Mouse (Mus musculus) ovary, postnatal 36 days (tissue): ENCODE measurements around the gene Ctps.
"Not testable (repeated sequence)": the region's sequence is repeated elsewhere in the genome, so short reads cannot be mapped to it uniquely, and the experiment has no call there.

Source experiments
- DNase-seq: peaks from one replicate; pipeline ENCODE4 v3.0.0; 2022; ENCODE audit warnings: low spot score, mixed read lengths

The Ctps gene

DNA sequence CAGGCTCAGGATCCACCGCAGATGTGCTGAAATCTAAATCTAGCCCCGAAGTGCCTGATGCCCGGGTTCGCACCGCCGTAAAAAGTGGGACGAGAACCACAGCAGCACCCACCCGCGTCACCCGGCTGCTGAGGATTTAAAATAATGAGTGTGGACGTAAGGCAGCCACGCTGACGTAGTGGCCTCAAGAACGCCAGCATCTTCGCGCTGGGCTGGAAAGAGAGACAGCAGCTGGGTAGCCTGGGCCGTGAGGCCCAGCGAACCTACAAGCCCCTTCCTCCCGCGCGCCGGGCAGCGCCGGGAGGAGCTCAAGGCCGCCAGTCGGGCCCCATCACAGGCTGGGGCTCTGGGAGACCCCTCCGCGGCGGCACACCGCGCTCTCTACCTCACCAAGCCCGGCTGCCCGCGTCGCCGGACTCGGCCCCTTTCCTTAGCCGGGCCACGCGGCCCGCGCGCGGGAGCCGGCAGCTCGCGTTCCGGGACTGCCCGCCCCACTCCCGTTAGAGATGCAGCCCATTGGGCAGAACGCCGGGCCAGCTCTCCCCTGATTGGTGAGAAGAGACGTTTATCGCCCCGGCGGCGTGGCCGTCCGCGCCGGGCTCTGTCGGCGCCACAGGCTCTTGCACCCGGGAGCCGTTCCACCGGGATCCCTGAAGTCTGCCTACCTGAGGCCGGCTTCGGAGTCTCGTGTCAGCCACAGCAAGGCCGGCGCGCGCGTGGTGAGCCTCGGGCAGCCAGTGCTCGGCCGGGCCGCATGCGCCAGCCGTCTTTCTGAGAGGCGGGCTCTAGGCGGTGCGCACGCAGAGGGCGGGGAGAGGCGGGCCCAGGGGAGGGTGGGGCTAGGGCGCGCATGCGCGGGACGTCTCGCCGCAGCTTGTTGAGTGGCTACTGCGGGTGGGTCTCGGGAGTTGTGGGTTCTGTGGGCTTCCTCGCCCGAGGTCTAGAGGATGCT lies at the start of gene Ctps:
Gene Ctps (minus strand): TSS at position 791 of the 952 bp plus-strand sequence.
- DNase-seq, result peak; percentile 94

DNA sequence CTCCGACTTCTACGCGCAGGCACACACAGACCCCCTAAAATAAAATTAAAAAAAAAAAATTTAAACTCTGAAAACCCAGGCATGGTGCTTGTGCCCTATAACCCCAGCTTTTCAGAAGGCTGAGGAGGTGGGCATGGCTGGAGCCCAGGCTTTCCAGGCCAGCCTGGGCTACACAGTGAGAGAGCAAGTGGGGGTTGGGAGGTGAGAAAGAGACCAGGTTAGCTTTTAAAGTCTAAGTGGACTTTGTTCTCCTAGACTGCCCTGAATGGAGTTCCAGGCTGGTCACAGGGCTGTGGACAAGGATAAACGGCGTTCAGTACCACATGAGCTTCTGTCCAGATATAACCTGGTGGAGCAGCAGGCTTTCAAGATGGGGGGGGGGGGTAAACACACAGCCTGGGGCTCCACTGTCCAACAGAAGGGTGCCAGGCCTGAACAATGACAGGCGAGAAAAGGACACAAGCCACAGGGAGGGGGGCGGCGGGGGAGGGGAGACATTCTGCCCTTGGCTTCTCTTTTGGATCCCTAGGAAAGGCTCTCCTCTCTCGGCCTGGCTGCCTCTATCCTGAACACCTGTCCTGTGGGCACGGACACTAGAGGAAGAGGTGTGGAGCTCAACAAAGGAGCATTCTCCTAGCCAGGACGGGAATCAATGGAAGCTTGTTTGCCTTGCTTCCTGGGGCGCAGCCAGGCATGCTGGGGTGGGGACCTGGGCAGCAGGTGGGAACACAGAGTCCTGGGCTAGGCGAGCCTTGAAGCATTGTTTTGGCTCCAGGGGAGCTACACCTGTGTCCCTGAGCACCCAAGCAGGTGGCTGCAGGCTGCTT lies 46.3 kb upstream of the Ctps start:
- DNase-seq, result peak; percentile 61

DNA sequence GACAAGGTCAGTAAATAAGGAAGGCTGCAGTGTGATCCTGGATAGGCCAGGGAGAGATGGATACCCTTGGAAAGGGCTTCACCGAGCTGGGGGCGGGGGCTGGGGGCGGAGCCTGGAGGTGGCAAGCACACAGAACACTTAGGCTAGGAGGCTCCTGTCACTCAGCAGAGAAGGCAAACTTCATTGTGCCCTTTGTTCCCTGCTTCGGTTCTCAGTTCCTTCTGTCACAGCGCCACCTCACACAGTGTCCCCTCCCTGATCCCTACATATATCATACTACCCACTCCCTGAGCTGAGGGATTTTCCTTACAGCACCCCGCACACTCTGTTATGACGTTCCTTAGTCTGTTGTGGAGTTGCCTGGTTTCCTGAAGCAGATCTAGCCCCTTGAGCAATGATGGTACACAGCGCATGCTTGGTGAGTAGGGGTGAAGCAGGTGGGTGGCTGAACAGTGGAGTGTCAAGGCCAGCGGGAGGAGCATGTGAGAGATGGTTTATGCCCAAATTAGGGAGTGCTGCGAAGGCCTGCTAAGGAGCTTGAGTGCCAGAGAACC lies 45.5 kb upstream of the Ctps start:
- DNase-seq, result peak; percentile 63

DNA sequence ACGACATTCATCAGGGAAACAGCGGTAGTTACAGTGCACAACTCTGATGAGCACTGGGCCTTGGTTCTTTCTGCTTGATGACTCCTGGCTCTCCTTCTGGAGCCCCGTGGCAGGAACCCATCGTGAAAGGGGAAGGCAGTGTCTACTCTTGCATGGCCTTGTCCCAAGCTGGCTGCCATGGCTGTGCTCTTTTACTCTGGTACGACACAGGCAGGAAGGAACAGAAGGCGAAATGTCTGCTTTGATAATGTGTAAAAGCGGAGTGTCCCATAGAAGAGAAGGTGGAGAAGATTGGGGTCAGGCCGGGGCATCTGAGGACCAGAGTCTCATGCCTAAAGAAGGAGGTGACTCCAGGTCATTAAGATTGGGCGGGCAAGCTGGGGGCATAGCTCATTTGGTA lies 44.6 kb upstream of the Ctps start:
- DNase-seq, result no peak

DNA sequence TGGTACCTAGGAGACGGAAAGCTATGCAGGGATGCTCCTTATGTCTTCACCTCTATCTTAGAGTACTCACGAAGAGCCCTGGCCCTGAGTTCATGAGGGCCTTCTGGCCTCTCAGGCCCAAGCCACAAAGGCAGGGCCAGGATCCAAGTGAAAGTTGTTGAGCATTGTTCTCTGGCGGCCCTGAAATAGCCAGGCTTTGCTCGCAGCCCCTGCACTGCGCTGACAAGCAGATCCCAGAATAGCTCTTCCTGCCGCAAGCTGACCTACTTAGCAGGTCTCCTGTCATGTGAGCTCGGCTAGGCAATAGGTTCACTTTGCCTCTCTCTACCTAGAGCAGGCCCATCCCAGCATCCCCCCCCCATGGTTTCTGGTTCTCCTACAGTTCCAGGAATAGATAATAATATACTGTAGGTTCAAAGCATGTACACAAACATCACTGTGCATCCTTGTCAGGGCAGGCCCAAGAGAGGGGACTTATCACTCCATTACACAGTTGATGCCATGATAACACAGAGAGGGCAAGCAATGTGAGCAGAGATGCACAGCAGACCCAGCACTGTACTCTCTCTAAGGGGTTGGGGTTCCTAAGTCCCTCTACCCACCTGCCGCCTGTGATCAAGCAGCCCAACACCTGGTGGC lies 43.7 kb upstream of the Ctps start:
- DNase-seq, result peak; percentile 36

DNA sequence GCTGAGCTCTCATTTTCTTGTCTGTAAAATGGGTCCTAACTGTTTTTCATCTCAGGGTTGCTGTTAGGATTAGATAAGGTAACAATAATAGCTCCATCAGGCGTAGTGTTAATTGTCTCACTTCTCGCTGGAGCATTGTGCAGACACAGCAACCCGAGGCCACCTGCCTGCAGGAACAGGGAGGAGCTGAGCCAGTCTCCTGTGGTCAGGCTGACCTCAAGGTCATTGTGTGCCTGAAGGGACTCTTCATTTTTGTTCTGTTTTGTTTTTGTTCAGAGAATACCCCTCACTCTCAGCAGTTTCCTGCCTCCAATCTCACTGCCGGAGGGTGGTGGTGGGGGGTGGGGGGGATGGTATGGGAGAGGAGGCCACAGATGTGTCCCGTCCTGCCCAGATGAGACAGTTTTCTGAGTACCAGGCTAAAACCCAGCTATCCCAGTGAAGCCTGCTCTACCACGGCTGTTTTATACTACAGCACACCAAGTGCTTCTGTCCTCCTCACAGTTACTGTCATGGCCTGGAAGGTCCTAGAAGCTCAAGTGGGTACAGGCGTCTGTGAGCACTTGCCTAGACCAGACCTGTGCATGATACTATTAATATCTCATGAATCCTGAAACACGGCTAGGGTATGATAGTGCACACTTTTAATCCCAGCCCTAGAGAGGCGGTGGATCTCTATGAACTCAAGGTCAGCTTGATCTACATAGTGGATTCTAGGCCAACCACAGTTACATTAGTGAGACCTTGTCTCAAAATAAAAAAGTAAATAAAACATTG lies 42.4 kb upstream of the Ctps start:
- DNase-seq, result peak; percentile 42

DNA sequence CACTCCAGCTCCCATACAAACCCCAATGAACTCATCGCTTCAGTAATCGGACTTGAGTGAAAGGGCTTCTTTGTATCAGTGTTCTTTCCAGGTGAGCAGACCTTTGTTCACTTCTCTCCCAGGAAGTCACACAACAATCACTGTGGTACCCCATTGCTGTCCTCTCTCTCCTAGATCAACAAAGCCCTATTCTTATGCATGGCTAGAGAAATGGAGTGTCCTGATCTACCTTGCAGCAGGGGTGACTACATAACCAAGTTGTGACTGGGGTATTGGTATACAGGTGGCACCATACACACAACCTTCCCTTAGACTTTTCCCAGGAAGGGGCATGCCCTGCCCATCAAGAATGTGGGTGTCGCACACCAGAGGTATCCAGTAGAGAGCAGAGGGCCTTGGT lies 40.9 kb upstream of the Ctps start:
- DNase-seq, result no peak

DNA sequence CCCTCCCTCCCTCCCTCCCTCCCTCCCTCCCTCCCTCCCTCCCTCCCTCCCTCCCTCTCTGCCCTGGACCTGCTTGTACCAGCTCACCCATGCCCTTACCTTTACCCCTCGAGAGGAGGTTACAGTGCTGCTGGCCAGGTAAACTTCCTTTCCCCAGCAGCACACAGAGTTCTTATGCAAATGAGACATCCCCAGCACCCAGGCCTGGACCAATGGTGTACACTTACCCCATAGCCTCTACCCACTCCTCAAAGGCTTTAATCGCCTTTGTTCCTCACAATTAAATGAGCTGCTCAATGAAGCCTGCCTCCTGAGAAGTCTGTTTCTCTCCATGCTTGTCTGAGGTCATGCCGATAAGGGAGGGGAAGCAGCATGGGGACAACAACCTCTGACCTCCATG lies 36.9 kb upstream of the Ctps start:
- no peak for DNase-seq

DNA sequence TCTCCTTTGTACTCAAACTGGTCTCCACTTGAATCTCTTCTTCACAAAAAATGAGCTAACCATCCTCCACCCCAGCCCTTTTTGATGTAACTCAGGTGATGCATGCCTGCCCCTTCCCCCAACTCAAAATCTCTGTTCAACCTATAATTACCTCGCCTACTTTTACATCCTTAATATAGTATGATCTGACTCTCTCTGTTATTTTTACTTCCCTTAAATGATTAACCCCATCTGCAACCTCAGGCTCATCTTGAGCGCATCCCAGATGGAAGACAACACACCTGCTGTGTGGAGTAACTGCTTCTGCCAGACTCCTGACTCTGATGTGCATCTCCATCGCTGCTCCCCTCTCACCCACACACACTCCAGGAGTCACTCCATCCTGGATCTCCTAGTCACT lies 32.6 kb upstream of the Ctps start:
- DNase-seq, result no peak

DNA sequence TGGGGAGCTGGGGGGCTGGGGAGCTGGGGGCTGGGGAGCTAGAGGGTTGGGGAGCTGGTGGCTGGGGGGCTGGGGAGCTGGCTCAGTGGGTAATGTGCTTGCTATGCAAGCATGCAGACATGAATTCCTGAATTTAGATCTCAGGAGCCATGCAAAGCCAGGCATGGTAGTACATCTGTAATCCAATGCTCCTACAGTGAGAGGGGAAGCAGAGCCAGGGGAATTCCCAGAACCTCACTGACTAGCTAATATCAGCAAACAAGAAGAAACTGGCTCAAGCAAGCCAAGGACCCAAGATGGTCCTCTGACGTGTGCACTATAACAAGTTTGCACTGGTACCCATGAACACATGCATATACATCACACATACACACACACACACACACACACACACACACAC lies 31.7 kb upstream of the Ctps start:
- DNase-seq, result no peak

DNA sequence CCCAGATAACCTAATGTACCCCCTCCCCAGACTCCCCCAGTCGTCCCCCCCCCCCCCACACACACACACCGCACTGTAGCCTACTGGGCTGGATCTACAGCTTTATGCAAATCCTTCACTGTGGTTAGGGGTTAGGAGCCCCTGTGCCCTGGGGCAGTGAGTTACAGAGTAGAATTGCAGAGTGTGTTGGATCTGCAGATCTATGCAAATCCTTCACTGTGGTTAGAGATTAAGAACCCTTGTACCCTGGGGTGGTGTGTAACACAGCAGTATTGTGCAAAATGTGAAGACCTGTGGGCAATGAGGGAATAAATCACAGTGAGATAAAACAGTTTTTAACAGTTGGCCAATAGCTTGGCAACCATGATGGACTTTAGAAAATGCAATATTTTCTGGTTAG lies 28.8 kb upstream of the Ctps start:
- no peak for DNase-seq

DNA sequence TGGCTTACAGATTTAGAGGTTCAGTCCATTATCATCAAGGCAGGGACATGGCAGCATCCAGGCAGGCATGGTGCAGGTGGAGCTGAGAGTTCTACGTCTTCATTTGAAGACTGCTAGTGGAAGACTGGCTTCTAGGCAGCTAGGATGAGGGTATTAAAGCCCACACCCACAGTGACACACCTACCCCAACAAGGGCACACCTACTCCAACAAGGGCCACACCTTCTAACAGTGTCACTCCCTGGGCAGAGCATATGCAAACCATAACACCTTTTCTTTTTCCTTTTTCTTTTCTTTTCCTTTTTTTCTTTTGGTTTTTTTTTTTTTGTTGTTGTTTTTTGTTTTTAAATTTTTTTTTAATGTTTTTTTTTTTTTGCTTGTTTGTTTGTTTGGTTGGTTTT lies 26.1 kb upstream of the Ctps start:
- DNase-seq, result not testable (repeated sequence)

DNA sequence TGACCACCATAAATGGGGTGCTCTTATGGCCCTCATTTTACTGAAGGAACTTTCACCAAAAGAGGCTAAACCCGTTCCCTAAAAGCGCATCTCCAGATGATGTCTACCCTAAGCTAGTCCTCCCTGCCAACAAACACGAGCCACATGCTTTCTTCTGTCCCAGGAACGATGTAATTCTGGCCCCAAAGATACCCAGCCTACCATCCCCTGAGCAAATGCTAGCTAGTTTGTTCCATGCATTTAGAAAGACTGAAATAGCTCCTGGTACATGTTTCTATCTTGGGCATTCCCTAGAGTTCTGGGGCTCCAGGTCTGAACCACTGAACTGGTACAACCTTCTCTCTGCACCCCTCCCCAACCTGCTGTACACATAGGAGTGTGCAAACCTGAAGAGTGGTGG lies 20.9 kb upstream of the Ctps start:
- no peak for DNase-seq

DNA sequence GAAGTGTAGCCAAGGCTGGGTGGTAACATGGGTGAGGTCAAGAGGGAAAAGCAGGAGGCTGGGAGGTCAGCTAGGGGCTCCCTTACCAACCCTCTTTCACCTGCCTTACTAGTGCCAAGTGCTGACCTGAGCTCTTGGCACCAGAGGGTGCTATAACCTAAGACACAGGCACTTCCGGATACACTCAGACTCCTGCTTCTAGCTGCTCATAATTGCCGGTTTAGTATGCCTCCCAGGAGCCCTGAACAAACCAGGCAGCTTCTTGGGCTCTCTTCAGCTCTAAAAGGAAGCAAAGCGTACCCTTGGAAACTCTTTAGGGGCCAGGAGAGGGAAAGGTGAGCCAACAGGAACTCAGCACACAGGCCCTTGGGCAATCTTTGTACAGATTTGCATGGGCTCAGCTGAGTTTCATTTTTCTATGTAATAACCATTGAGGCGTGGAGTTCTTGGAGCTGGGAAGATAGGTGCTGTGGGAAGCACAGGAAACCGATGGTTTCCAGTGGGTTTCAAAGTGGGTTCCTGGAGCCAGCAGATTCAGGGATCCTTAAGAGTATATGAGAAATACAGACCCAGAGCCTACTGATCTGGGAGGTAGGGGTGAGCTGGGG lies 19.8 kb upstream of the Ctps start:
- peak; percentile 44 for DNase-seq

DNA sequence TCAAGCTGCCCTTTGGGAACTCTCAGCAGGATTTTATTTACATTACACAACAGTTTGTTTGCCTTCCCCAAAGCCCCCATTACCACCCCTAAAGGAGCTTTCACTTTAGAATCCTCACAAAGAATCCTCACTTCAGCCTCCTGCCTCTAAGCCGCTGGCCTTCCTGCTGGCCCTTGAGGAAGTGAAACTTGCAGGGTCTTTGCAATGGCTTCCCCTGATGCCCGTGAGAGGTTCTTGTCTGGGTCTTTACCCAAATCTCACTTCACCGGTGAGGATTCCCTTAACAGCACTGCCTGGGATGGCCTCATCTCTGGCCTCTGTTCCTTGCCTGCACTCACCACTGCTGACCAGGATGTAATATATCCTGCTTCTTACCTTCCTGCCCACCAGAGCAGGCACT lies 19.0 kb upstream of the Ctps start:
- no peak for DNase-seq

DNA sequence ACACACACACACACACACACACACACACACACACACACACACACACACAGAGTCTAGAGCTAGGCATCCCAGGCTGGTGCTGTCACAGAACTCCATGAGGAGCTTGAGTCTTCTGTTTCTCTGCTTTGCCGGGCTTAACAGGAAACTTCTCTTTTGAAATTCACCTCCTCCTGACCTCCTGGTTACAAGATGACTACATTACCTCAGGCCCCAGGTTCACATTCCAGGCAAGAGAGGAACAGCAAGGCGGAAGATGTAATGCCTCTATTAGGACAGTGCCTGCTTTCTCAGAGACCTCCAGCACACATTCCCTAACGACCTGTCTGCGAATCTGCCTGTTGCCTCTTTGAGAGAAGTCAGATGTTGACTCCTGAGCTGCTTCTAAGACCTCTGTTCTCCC lies 18.4 kb upstream of the Ctps start, which contains the start of gene Gm8439:
Gene Gm8439 (plus strand): TSS at position 301 of the 400 bp plus-strand sequence.
- DNase-seq, result no peak

DNA sequence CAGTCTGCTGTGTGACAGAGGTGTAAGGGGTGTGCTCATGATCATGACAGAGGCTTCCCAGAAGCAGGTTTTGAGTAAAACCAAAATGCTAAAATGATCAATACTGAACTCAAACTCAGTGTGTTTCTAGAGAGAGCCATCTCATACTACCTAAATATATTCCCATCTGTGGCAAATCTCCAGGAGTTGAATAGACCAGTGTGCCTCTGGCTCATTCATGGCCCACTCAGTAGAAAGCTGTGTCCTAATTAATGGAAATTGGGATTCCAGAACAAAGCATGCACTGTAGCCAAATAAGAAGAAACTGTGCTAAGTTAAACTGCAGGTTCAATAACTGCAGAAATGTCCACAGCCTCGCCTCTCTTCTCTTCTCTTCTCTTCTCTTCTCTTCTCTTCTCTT lies 16.9 kb upstream of the Ctps start:
- DNase-seq, result no peak

DNA sequence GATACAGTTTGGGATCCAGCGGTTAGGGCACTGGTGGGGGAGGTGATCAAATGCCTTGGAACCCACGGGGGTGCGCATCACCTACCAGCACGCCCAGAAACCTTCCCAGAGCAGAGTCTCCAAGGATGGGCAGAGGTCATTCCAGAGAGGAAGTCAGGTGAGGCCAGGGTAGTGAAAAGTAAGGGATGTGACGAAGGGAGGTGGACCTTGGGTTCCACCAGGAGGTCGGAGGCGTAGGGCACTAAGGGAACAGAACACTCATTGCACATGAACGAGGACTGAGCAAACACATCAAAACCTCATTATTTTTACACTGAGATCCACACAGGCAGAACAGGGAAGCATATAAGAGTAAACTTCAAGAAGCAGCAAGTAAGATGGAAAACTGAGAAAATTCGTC lies 11.6 kb upstream of the Ctps start:
- no peak for DNase-seq

DNA sequence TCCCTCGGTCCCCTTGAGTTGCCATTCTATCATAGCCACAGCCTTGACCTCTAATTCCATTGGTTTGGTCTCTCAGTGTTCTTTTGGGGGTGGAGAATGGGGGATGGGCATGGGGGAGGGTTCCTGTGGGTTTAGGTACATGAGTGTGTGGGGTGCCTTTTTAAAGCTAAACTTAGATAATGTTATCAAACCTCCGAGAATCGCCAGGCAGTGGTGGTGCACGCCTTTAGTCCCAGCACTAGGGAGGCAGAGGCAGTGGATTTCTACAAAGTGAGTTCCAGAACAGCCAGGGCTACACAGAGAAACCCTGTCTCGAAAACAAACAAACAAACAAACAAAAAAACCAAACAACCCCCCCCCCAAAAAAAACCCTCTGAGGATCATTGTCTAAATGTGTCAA lies 10.8 kb upstream of the Ctps start:
- DNase-seq, result no peak

DNA sequence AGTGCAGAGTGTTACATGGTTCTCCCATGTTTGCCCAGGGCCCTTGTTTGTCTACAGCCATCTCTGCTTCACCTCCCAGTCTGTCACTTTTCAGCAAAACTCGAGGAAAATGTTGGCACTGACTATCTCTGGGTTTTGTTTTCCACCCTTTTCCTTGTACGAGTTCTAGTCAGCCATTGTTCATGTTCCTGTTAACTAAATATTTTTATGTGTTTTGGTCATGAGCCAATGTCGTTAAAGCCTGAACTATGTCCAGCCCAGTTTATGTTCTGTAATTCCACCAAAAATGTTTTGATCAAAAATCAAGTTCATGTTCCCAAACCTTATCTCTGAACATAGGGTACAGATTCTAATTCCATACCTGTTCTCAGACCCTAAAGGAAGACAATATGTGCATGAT lies 1.6 kb upstream of the Ctps start:
- DNase-seq, result no peak

DNA sequence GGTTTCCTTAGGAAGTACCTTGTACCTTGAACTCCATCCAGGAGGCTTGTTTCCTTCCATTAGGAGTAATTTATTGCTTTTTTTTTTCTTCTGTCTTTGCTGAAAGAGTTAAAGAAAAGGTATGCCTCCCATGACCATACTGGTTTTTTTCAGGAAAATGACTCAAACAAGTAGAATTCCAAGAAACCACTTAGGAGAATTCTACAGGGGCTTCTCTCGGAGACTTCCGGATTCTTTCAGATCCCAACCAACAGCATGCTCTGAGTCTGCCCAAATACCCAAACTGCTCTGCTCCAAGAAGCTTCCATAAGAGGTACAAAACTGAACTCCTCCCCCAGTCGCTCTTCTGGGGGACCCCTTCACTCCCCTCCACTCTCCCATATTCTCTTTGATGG lies 991 bp upstream of the Ctps start:
- no peak for DNase-seq
